Mouse (Mus musculus): ENCODE measurements at regions not wholly inside any gene's neighbourhood (a gene's known extent, or its start where the extent isn't known, plus 50 kb on each side); places are given as distances from the start of the nearest gene placed in this dataset.

DNA sequence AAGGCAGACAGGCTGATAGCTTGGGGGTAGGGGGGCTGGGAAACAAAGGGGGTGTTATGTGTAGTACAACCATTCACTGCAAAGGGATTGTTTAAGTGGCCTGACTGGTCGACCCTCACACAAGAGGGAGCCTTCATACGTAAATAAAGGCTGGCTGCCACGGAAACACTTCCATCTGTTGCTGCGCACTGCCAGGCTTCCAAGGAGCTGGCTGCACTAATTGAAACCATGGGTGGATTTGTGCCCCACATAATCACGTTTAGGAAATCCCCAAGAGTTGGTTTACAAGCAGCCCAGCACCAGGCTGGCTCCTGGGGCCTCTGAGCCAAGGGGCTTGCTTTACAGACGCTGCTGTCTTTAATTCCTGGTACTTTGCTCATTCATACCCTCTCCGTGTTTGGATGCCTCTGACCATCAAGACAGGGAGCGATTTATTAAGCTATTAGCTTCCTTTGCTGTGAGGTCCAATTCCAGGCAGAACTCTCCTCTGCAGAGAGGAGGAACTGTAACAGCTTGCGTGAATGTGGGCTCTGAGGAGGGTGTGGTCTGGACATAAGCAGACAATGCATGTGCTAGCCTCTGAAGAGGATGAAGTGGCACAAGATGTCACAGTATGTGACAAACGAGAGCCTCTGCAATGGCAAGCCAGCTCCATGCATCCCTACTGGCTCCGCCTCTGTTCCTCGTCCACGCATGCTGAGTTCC lies 238.6 kb downstream of the Nkx6-1 start:
- H3K4me3 ChIP-seq (ENCODE audit: low read length): no peak overlapping the region
- peaks cover 5% of the 10 kb centered on the region; the same call in 1 of the 2 replicates for H3K4me1 ChIP-seq (replicated peaks; ENCODE audit: control insufficient read depth, insufficient read depth, low read length)
- no peaks in the 10 kb centered on the region for H3K27me3 ChIP-seq (ENCODE audit: control insufficient read depth, insufficient read depth, low read depth, low read length)
- no peaks in the 10 kb centered on the region for H3K36me3 ChIP-seq (ENCODE audit: control insufficient read depth, insufficient read depth, low read length)
- WGBS: 25% methylated on average over 13 of the region's 13 CpGs
- no peaks in the 10 kb centered on the region for H3K9me3 ChIP-seq (ENCODE audit: control insufficient read depth, low read length)
- peak; percentile 28; the same call in 1 of the 2 replicates for ATAC-seq (ENCODE audit: low read depth)
- no peak overlapping the region for H3K4me2 ChIP-seq (ENCODE audit: low read depth, low read length)
- no peak overlapping the region for H3K27ac ChIP-seq (ENCODE audit: low read length)
- H3K9ac ChIP-seq (ENCODE audit: low read length): no peak overlapping the region

DNA sequence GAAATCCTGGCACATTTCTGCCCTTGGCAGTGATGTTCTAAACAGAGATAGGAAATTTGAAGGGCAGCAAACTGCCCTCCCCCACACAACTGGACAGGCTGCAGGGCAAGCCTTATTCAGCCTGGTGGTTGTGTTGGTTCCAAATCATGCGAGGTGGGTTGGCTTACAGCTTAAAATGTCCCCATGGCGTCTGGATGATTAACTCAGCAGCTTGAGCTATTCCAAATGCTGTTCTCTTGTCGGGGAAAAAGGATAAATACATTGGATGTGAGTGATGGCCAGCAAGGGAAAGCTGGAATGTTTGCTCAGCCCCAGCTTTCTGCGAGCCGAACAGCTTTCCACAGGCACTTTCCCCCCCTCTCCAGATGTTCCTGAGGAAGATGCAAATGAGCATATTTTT lies 280.5 kb downstream of the Nkx6-1 start:
- no peak overlapping the region for H3K4me2 ChIP-seq (ENCODE audit: low read depth, low read length)
- no peaks in the 10 kb centered on the region; the same call in 1 of the 2 replicates for H3K27me3 ChIP-seq (ENCODE audit: control insufficient read depth, insufficient read depth, low read depth, low read length)
- H3K27ac ChIP-seq (ENCODE audit: low read length): no peak overlapping the region
- no peak overlapping the region for H3K4me3 ChIP-seq (ENCODE audit: low read length)
- no peaks in the 10 kb centered on the region for H3K4me1 ChIP-seq (replicated peaks; ENCODE audit: control insufficient read depth, insufficient read depth, low read length)
- no peak overlapping the region for H3K9ac ChIP-seq (ENCODE audit: low read length)
- peak; percentile 20; the same call in 1 of the 2 replicates for ATAC-seq (ENCODE audit: low read depth)
- no peaks in the 10 kb centered on the region for H3K36me3 ChIP-seq (ENCODE audit: control insufficient read depth, insufficient read depth, low read length)
- no peaks in the 10 kb centered on the region for H3K9me3 ChIP-seq (ENCODE audit: control insufficient read depth, low read length)
- WGBS: 19% methylated on average over 5 of the region's 5 CpGs

DNA sequence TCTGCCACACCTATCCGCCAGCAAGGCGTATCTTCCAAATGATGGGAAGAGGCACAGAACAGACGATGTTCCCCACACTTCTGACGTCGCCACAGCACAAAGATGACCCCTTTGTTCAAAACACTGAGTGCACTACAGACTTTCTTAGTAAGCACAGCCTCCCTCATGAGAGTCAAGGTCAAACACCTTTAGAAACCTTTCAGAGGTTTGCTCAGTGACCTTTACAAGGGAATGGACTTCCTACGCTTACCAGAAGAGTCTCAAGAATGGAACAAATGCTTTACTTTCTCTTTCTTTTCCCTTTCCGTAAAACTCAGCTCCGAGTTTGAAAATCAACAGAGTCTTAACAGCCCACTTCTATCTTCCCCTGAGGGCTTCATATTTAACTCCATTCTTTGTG lies 283.4 kb downstream of the Nkx6-1 start:
- H3K4me2 ChIP-seq (ENCODE audit: low read depth, low read length): no peak overlapping the region

DNA sequence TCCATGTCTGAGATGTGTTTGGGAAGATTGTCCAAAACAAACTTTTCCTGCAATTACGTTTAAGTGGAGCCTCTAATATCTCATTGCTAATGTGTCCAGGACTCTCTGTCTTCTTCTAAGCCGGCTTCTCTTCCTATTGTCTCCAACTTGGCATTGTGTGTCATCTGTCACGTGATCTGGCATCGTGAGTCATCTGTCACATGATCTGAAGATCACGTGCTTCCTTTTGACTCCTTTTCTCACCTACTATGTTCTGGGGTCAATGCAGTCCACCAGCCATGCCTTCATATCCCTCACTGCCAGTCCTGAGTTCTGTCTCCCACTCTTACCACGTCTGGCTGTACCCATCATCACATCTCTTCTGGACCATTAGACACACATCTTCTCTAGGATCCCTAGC lies 288.1 kb downstream of the Nkx6-1 start:
- Histone ChIP-seq H3K27ac (ENCODE audit: low read length) (no peak overlapping the region), H3K36me3 (ENCODE audit: control insufficient read depth, insufficient read depth, low read length) (no peaks in the 10 kb centered on the region), H3K9ac (ENCODE audit: low read length) (no peak overlapping the region), H3K27me3 (ENCODE audit: control insufficient read depth, insufficient read depth, low read depth, low read length) (no peaks in the 10 kb centered on the region; the same call in 1 of the 2 replicates), H3K9me3 (ENCODE audit: control insufficient read depth, low read length) (no peaks in the 10 kb centered on the region), H3K4me1 (replicated peaks; ENCODE audit: control insufficient read depth, insufficient read depth, low read length) (no peaks in the 10 kb centered on the region), H3K4me3 (ENCODE audit: low read length) (no peak overlapping the region), H3K4me2 (ENCODE audit: low read depth, low read length) (no peak overlapping the region)
- WGBS: 80% methylated on average over 6 of the region's 6 CpGs
- ATAC-seq (ENCODE audit: low read depth): no peak

More for the DNA sequence above, 283.4 kb downstream of the Nkx6-1 start:
- no peak for ATAC-seq (ENCODE audit: low read depth)
- 68% methylated on average over 8 of the region's 8 CpGs for WGBS
- Histone ChIP-seq H3K9me3 (ENCODE audit: control insufficient read depth, low read length) (no peaks in the 10 kb centered on the region), H3K9ac (ENCODE audit: low read length) (no peak overlapping the region), H3K4me1 (replicated peaks; ENCODE audit: control insufficient read depth, insufficient read depth, low read length) (no peaks in the 10 kb centered on the region), H3K27me3 (ENCODE audit: control insufficient read depth, insufficient read depth, low read depth, low read length) (no peaks in the 10 kb centered on the region; the same call in 1 of the 2 replicates), H3K4me3 (ENCODE audit: low read length) (no peak overlapping the region), H3K36me3 (ENCODE audit: control insufficient read depth, insufficient read depth, low read length) (no peaks in the 10 kb centered on the region), H3K27ac (ENCODE audit: low read length) (no peak overlapping the region)

DNA sequence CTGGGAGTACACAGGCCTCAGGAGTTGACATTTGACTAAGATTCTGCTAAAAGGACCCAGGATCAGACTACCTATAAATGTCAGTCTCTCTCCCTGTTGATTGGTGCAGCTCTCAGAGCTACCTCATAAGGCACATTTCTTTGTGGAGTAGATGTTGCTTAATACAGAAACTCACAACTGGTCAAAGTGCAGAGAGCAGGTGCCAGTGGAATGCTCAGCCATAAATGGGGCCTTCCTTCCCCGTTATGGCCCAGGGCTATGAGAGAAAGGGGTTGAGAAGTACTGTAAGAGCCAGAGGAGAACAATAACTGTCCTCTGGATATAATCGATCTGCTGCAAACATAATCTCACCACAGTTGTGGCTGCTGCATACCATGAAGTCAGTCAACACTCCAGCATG lies 290.7 kb downstream of the Nkx6-1 start:
- ATAC-seq (ENCODE audit: low read depth): no peak
- H3K4me2 ChIP-seq (ENCODE audit: low read depth, low read length): no peak overlapping the region
- no peaks in the 10 kb centered on the region for H3K36me3 ChIP-seq (ENCODE audit: control insufficient read depth, insufficient read depth, low read length)
- no peak overlapping the region for H3K27ac ChIP-seq (ENCODE audit: low read length)
- H3K4me1 ChIP-seq (replicated peaks; ENCODE audit: control insufficient read depth, insufficient read depth, low read length): no peaks in the 10 kb centered on the region
- H3K4me3 ChIP-seq (ENCODE audit: low read length): no peak overlapping the region
- 0 out of 2 replicates have a peak, but pooled peaks cover 2% of the 10 kb centered on the region for H3K27me3 ChIP-seq (ENCODE audit: control insufficient read depth, insufficient read depth, low read depth, low read length)
- H3K9me3 ChIP-seq (ENCODE audit: control insufficient read depth, low read length): no peaks in the 10 kb centered on the region
- WGBS: 73% methylated on average over 2 of the region's 2 CpGs
- H3K9ac ChIP-seq (ENCODE audit: low read length): no peak overlapping the region

DNA sequence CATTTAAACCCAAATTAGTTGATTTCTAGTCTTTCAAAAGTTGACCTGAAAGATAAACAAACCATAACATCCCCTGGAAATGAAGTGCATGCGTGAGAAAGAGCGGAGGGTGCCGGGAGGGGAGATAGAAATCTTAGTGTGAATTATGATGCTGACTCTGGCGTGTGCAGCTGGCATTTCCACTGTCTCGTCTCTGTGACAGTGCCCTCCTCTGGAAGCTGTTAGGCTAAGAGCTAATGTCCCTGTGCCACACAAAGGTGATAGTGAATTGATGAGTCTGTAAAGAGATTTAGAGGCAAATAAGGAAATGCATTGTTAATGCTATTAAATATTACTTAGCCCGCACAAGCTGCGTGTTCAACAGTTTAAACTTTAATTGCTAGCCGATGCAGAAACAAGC lies 292.6 kb downstream of the Nkx6-1 start:
- ATAC-seq (ENCODE audit: low read depth): no peak

DNA sequence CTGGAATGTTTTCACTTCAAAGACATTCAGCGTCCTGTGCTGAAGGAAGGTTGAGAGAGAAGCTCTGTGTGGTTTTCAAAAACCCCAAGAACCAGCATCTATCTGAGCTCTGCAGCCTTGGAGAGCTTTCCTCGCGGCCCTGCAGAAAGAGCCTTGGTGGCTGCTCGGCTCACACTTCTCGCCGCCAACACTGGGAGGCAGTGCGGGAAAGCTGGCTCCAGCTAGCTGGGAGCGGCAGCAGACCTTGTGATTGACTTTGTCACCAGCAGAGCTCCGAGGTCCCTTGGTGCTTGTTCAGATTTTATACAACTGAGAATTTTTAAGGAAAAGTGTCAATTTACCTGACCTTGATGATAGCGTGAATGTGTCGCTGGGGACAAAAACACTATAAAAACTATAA lies 299.4 kb downstream of the Nkx6-1 start:
- Histone ChIP-seq H3K27me3 (ENCODE audit: control insufficient read depth, insufficient read depth, low read depth, low read length) (peaks cover 19% of the 10 kb centered on the region), H3K36me3 (ENCODE audit: control insufficient read depth, insufficient read depth, low read length) (no peaks in the 10 kb centered on the region), H3K4me1 (replicated peaks; ENCODE audit: control insufficient read depth, insufficient read depth, low read length) (no peaks in the 10 kb centered on the region), H3K27ac (ENCODE audit: low read length) (no peak overlapping the region), H3K9ac (ENCODE audit: low read length) (no peak overlapping the region), H3K4me2 (ENCODE audit: low read depth, low read length) (peak overlapping the region; percentile 18; the same call in 1 of the 2 replicates), H3K9me3 (ENCODE audit: control insufficient read depth, low read length) (no peaks in the 10 kb centered on the region), H3K4me3 (ENCODE audit: low read length) (no peak overlapping the region)
- WGBS: 5% methylated on average over 11 of the region's 11 CpGs
- ATAC-seq (ENCODE audit: low read depth): peak; percentile 71; the same call in 1 of the 2 replicates

More for the DNA sequence above, 292.6 kb downstream of the Nkx6-1 start:
- Histone ChIP-seq H3K9ac (ENCODE audit: low read length) (no peak overlapping the region), H3K36me3 (ENCODE audit: control insufficient read depth, insufficient read depth, low read length) (no peaks in the 10 kb centered on the region), H3K4me2 (ENCODE audit: low read depth, low read length) (no peak overlapping the region), H3K4me1 (replicated peaks; ENCODE audit: control insufficient read depth, insufficient read depth, low read length) (no peaks in the 10 kb centered on the region), H3K27me3 (ENCODE audit: control insufficient read depth, insufficient read depth, low read depth, low read length) (peaks cover 7% of the 10 kb centered on the region; the same call in 1 of the 2 replicates), H3K4me3 (ENCODE audit: low read length) (no peak overlapping the region), H3K9me3 (ENCODE audit: control insufficient read depth, low read length) (no peaks in the 10 kb centered on the region), H3K27ac (ENCODE audit: low read length) (no peak overlapping the region)
- WGBS: 46% methylated on average over 8 of the region's 8 CpGs

DNA sequence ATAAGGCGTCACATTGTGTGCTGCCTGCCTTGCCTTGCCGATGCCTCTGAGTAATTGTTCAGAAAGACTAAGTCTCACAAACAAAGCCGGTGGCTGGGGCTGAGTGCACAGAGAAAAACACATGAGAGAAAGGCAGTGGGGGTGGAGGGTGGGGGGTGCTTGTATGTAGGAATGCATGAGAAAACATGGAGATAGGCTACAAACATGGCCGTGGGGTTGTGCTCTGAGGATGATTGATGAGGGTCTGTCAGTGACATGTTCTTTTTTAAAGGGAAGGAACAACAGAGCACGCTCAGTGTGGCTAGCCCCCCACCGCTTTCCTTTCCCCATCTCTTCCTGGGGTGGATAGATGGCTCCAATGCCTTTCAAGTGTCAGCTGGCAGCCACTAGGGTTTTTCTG lies 304.8 kb downstream of the Nkx6-1 start:
- no peaks in the 10 kb centered on the region for H3K36me3 ChIP-seq (ENCODE audit: control insufficient read depth, insufficient read depth, low read length)
- H3K4me2 ChIP-seq (ENCODE audit: low read depth, low read length): no peak overlapping the region
- no peak overlapping the region for H3K27ac ChIP-seq (ENCODE audit: low read length)
- no peak for ATAC-seq (ENCODE audit: low read depth)
- 48% methylated on average over 6 of the region's 6 CpGs for WGBS
- H3K4me1 ChIP-seq (replicated peaks; ENCODE audit: control insufficient read depth, insufficient read depth, low read length): no peaks in the 10 kb centered on the region
- H3K4me3 ChIP-seq (ENCODE audit: low read length): no peak overlapping the region
- no peak overlapping the region for H3K9ac ChIP-seq (ENCODE audit: low read length)
- H3K9me3 ChIP-seq (ENCODE audit: control insufficient read depth, low read length): no peaks in the 10 kb centered on the region
- H3K27me3 ChIP-seq (ENCODE audit: control insufficient read depth, insufficient read depth, low read depth, low read length): no peaks in the 10 kb centered on the region

DNA sequence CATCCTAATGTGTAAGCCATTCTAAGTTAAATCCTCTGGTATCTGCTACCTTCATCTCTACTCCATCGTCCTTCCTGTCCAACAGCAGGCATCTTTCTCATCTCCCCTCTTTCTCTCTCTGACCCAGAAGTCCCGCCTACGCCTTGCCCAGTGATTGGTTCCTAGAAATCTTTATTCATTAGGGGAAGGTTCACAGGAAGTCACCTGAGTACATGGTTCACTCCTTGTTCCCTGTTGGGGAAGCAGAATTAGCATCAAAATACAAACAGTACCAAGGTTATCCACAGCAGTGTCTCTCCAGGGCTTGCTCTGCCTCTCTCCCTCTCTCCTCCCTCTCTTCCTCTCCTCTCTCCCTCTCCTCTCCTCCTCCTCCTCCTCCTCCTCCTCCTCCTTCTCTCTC lies 319.4 kb downstream of the Nkx6-1 start:
- H3K27me3 ChIP-seq (ENCODE audit: control insufficient read depth, insufficient read depth, low read depth, low read length): no peaks in the 10 kb centered on the region
- H3K4me3 ChIP-seq (ENCODE audit: low read length): no peak overlapping the region
- H3K4me2 ChIP-seq (ENCODE audit: low read depth, low read length): no peak overlapping the region
- ATAC-seq (ENCODE audit: low read depth): no peak
- H3K9me3 ChIP-seq (ENCODE audit: control insufficient read depth, low read length): no peaks in the 10 kb centered on the region
- no peak overlapping the region for H3K27ac ChIP-seq (ENCODE audit: low read length)
- 84% methylated on average over 3 of the region's 3 CpGs for WGBS
- no peak overlapping the region for H3K9ac ChIP-seq (ENCODE audit: low read length)
- H3K4me1 ChIP-seq (replicated peaks; ENCODE audit: control insufficient read depth, insufficient read depth, low read length): no peaks in the 10 kb centered on the region
- no peaks in the 10 kb centered on the region for H3K36me3 ChIP-seq (ENCODE audit: control insufficient read depth, insufficient read depth, low read length)
